Mouse (Mus musculus) stomach, embryonic 14.5 days (tissue): ENCODE measurements at regions not wholly inside any gene's neighbourhood (a gene's known extent, or its start where the extent isn't known, plus 50 kb on each side); places are given as distances from the start of the nearest gene placed in this dataset.

Experiments used
- ATAC-seq: fragments of 200-750 bp; cut with Nextera tagmentation; 2 replicates; pipeline ENCODE4 v1.8.0; 2017; ENCODE audit warnings: low read depth, moderate TSS enrichment; ENCODE audit not compliant: insufficient number of reproducible peaks, insufficient read depth, low FRiP score
- H3K27ac ChIP-seq: fragments of 300-500 bp; sonication (generic); 2 replicates; pipeline ENCODE4 v1.5.1; 2014; ENCODE audit warnings: mild to moderate bottlenecking, low read length, moderate library complexity, mixed read lengths
- H3K27me3 ChIP-seq: fragments of 300-500 bp; sonication (generic); 2 replicates; pipeline ENCODE4 v1.6.1; 2014; ENCODE audit warnings: low read length, control low read depth, mixed read lengths; ENCODE audit not compliant: control insufficient read depth, insufficient read depth
- H3K36me3 ChIP-seq: fragments of 300-500 bp; sonication (generic); 2 replicates; pipeline ENCODE4 v1.6.1; 2014; ENCODE audit warnings: mild to moderate bottlenecking, control low read depth, low read length, moderate library complexity, mixed read lengths; ENCODE audit not compliant: control insufficient read depth, insufficient read depth
- H3K4me1 ChIP-seq: fragments of 300-500 bp; sonication (generic); 2 replicates; pipeline ENCODE4 v1.6.1; 2014; ENCODE audit warnings: low read length, control low read depth, mixed read lengths; ENCODE audit not compliant: control insufficient read depth, insufficient read depth
- H3K4me2 ChIP-seq: fragments of 300-500 bp; sonication (generic); replicated peaks from 2 replicates; pipeline ENCODE4 v1.6.1; 2014; ENCODE audit warnings: low read depth, low read length, control low read depth
- H3K4me3 ChIP-seq: fragments of 300-500 bp; sonication (generic); 2 replicates; pipeline ENCODE4 v1.5.1; 2014; ENCODE audit warnings: low read depth, low read length, control low read depth
- H3K9ac ChIP-seq: fragments of 300-500 bp; sonication (generic); replicated peaks from 2 replicates; pipeline ENCODE4 v1.6.1; 2014; ENCODE audit warnings: low read depth, mild to moderate bottlenecking, control low read depth, low read length, moderate library complexity, mixed read lengths
- H3K9me3 ChIP-seq: fragments of 300-500 bp; sonication (generic); 2 replicates; pipeline ENCODE4 v1.6.1; 2016; ENCODE audit warnings: low read depth, low read length, control low read depth; ENCODE audit not compliant: control insufficient read depth
- WGBS: fragments of 180-500 bp; shearing (Covaris S2); extraction: QIAGEN DNeasy Blood & Tissue Kit; methylation state at CpG from one replicate; pipeline ENCODE4 v1.1.7; 2014; 5-methylcytosine and 5-hydroxymethylcytosine counted together

DNA sequence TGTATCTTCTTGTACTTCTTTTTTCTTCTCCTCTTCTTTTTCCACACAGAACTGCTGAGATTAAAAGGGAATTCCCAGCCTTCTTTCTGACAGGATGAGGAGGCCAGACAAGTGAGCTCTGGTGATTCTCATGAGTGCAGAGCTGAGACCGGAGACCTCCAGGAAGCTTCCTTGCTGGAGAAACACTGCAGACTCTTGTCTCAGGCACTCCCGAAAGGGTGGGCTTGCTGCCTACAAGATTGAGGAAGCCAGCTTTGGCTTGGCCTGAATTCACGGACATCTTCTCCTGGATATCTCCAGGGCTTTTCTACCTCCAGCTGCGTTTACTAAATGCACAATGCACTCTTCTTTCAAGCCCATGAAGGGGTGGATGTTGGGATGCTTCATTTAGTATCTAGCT lies 226.0 kb downstream of the Csl start:
- no peaks in the 10 kb centered on the region for H3K27me3 ChIP-seq
- H3K9me3 ChIP-seq, result no peaks in the 10 kb centered on the region
- no peaks in the 10 kb centered on the region for H3K36me3 ChIP-seq
- WGBS, result 65% methylated on average over 4 of the region's 4 CpGs
- no peak for ATAC-seq
- no peak overlapping the region for H3K4me3 ChIP-seq
- no peak overlapping the region for H3K9ac ChIP-seq
- no peak overlapping the region for H3K4me2 ChIP-seq
- 0 out of 2 replicates have a peak overlapping the region, but pooled peaks have one; percentile 39 for H3K27ac ChIP-seq
- H3K4me1 ChIP-seq, result peaks cover 16% of the 10 kb centered on the region; the same call in 1 of the 2 replicates

DNA sequence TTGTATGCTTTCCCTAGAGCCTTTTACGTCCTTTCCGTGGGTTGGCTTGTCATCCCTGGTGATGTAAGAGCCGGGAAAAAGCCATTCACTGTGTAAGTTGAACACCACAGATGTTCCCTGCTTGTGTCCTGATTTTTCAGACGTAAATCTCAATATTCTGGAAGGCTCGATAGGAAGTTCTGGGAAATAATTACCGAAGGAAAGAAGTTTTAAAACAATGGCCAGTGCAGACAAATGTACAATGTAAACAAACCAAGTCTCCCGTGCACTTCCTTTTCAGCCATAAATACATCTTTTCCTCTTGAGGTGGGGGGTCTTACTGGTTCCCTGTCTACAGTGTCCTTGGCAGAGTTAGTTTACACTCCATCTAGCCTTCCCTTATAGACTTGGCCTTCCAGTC lies 225.2 kb downstream of the Csl start:
- Histone ChIP-seq H3K4me1 (peaks cover 15% of the 10 kb centered on the region; the same call in 1 of the 2 replicates), H3K27me3 (no peaks in the 10 kb centered on the region), H3K36me3 (no peaks in the 10 kb centered on the region), H3K4me3 (no peak overlapping the region), H3K9ac (no peak overlapping the region), H3K4me2 (no peak overlapping the region), H3K27ac (no peak overlapping the region), H3K9me3 (no peaks in the 10 kb centered on the region)
- 31% methylated on average over 7 of the region's 7 CpGs for WGBS
- ATAC-seq, result no peak

DNA sequence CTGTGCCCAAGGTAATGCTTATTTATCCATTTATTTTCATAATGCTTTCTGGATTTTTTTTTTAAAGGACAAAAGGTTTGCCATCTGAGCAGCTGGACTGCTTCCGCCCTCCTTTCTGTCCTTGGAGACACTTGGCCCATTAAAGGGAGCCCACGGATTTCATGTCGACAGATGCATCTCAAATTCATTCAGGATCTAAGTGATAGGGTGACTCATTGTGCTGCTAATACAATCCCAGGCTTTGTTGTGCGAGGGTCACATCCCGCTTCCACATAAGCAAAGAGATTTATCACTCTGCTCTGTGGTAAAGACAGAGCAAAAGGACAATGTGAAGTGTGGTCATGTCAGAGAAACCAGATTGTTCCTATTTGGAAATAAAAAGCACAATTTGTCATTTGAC lies 220.8 kb downstream of the Csl start:
- Histone ChIP-seq H3K4me2 (no peak overlapping the region), H3K27me3 (no peaks in the 10 kb centered on the region), H3K4me3 (no peak overlapping the region), H3K9me3 (no peaks in the 10 kb centered on the region), H3K36me3 (no peaks in the 10 kb centered on the region), H3K27ac (no peak overlapping the region), H3K4me1 (0 out of 2 replicates have a peak, but pooled peaks cover under 1% of the 10 kb centered on the region), H3K9ac (no peak overlapping the region)
- ATAC-seq, result no peak
- 57% methylated on average over 5 of the region's 5 CpGs for WGBS

DNA sequence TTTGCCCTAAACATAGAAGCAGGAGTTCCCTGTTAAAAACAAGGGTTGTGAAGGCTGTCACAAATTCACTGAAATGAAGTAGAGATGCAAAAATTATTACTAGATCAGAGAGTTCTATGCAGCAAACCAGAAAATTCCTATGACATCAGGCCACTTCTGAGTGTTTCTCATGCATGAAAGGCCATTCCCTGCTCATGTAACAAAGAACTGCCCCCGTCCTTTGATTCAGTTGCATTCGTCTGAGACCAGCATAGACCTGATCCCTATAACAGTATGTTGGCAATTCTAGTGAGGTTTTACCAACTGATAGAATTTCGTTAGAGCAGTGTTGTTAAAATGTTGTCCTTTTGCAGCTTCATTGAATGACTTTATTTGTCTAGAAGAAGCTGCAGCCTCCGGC lies 207.1 kb downstream of the Csl start:
- Histone ChIP-seq H3K9me3 (no peaks in the 10 kb centered on the region), H3K4me1 (no peaks in the 10 kb centered on the region), H3K27ac (no peak overlapping the region), H3K36me3 (no peaks in the 10 kb centered on the region), H3K4me3 (no peak overlapping the region), H3K27me3 (no peaks in the 10 kb centered on the region), H3K4me2 (no peak overlapping the region), H3K9ac (no peak overlapping the region)
- 80% methylated on average over 4 of the region's 4 CpGs for WGBS
- no peak for ATAC-seq

DNA sequence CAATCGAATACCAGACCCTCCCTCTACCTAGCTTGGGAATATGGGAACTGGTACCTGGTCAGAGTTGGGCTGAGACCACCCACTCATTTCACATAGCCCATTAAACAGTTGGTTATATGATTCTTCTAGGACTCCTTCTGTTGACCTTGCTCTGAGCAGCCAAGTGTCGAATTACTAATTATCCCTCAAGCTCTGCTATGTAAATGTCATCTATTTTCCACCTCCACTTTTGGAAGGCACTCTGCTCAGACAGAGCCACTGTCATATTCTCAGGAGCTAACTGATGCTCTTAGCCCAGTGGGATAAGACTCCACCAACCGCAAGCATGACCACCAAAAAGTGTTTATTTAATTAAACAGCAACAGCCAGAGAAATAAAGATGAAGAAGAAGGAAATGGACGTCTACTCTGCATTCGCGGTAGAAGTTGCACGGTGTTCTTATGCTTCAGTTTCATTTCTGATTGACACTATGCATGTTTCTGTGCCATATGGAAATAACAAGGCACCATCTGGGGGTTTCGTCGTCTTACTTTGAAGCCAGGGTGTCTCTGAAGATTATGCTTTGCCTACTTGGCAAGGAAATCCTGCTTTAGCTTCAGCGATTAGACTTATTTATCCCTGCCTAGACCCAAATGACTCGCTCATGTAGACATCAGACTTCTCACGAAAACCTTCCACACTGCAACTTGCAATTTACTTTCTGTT lies 206.5 kb downstream of the Csl start:
- H3K4me3 ChIP-seq, result no peak overlapping the region
- H3K4me1 ChIP-seq, result no peaks in the 10 kb centered on the region
- ATAC-seq, result no peak
- no peak overlapping the region for H3K27ac ChIP-seq
- 87% methylated on average over 12 of the region's 12 CpGs for WGBS
- H3K27me3 ChIP-seq, result no peaks in the 10 kb centered on the region
- no peak overlapping the region for H3K4me2 ChIP-seq
- no peaks in the 10 kb centered on the region for H3K36me3 ChIP-seq
- no peak overlapping the region for H3K9ac ChIP-seq
- H3K9me3 ChIP-seq, result no peaks in the 10 kb centered on the region

DNA sequence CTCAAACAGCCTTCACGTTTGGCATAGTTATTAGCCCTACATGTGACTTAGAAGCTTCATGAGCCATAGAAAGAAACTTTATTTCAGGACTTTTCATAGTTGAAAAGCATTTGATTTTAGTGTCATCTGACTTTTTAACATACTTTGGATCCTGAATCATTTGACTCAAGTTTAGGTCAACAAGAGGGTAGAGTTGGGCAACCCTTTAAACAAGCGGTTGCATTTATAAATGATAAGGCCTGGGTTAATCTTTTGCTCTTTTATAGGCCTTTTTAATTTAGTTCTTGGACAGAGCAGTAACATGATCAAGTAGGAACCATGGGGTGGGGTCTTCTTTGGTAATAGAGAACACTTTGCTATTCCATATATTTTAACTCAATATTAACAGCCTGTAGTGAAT lies 204.4 kb downstream of the Csl start:
- ATAC-seq, result no peak

DNA sequence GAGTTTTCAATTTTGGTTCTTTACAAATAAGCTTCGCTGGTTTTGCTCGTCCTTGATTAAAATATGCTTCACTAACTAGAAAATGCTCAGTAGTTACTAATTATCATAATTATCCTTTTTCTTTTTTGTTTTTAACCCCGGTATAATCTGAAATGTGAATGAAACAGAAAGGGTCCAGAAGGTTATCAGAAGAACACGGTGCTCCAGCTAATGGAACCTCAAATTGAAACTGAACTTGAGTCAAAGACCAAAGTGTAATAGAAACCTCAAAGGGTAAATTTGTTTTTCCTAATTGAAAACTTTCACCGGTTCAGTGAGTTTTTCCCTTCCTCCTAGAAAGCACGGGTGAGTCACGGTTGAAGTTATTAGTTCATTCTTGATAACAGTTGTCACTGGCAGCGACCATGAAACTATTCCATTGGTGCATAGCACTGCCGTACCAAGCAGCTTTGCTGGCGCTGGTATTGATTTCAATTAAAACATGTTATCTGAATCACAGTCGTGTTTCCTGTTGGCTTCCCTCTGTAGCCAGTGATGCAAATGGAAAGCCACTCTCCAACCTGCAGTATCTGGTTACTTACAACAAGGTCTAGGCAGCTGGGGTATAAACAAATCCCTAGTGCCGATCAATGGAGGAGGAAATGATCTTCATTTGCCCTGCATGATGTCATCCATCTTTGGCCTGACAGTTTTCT lies 203.7 kb downstream of the Csl start:
- ATAC-seq, result no peak

More for the DNA sequence above, 204.4 kb downstream of the Csl start:
- no peaks in the 10 kb centered on the region for H3K27me3 ChIP-seq
- no peak overlapping the region for H3K4me2 ChIP-seq
- H3K9ac ChIP-seq, result no peak overlapping the region
- 90% methylated on average over 2 of the region's 2 CpGs for WGBS
- H3K4me1 ChIP-seq, result no peaks in the 10 kb centered on the region
- H3K9me3 ChIP-seq, result no peaks in the 10 kb centered on the region
- H3K4me3 ChIP-seq, result no peak overlapping the region
- H3K27ac ChIP-seq, result no peak overlapping the region
- H3K36me3 ChIP-seq, result no peaks in the 10 kb centered on the region

DNA sequence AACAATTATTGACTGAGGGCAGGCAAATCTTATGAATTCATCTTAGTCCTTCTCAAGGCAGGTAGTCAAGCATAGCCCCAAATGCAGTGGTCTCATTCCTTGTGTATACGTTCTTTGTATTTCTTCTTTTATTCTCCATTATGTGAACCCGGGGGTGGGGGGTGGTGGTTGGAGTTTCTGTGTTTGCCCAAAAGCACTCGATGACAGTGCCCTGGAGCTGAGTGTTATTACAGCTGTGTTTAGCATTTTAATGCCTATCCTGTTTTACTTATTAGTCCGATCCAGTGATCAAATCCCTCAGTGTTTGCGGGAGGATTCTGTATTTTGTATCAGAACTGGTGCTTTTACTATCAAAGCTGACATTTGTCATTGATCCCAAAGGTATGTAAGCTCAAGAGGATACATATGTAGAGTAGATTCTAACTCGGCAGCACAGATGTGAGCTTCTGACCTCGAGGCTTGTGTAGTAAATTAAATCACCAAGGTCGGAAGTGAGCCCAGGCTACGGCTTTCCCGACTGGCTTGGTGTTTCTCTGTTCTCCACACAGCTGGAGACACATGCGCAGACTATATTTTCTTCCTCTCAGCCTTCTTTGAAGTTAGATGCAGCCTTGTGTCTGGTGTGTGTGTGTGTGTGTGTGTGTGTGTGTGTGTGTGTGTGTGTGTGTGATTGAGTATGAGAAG lies 203.0 kb downstream of the Csl start:
- no peak overlapping the region for H3K9ac ChIP-seq
- peak overlapping the region; percentile 10; the same call in 1 of the 2 replicates for H3K27ac ChIP-seq
- no peaks in the 10 kb centered on the region for H3K27me3 ChIP-seq
- no peaks in the 10 kb centered on the region for H3K36me3 ChIP-seq
- H3K4me1 ChIP-seq, result no peaks in the 10 kb centered on the region
- no peaks in the 10 kb centered on the region for H3K9me3 ChIP-seq
- no peak overlapping the region for H3K4me3 ChIP-seq
- peak; percentile 18; the same call in 1 of the 2 replicates for ATAC-seq
- WGBS, result 43% methylated on average over 11 of the region's 11 CpGs
- H3K4me2 ChIP-seq, result peak overlapping the region; percentile 14; the same call in 1 of the 2 replicates

More for the DNA sequence above, 203.7 kb downstream of the Csl start:
- H3K9ac ChIP-seq, result no peak overlapping the region
- H3K36me3 ChIP-seq, result no peaks in the 10 kb centered on the region
- 54% methylated on average over 12 of the region's 12 CpGs for WGBS
- no peaks in the 10 kb centered on the region for H3K27me3 ChIP-seq
- no peak overlapping the region for H3K4me3 ChIP-seq
- H3K4me2 ChIP-seq, result peak overlapping the region; percentile 14; the same call in 1 of the 2 replicates
- H3K4me1 ChIP-seq, result no peaks in the 10 kb centered on the region
- H3K9me3 ChIP-seq, result no peaks in the 10 kb centered on the region
- H3K27ac ChIP-seq, result peak overlapping the region; percentile 10; the same call in 1 of the 2 replicates
